Mouse (Mus musculus) C2C12 (cell line): ENCODE measurements around the gene Dglucy.

Experiments used
- CEBPB ChIP-seq: IDR thresholded peaks from one replicate; pipeline ENCODE4 v1.6.1; 2011; ENCODE audit warnings: low read depth, mild to moderate bottlenecking, control low read depth, moderate library complexity
- CTCF ChIP-seq: IDR thresholded peaks from one replicate; pipeline ENCODE4 v1.5.1; 2011; ENCODE audit not compliant: control insufficient read depth, insufficient read depth, insufficient read length
- FOSL1 ChIP-seq: IDR thresholded peaks from one replicate; pipeline ENCODE4 v1.8.0; 2011; ENCODE audit warnings: mild to moderate bottlenecking, low read length; ENCODE audit not compliant: poor library complexity, insufficient read depth, severe bottlenecking
- MAX ChIP-seq: IDR thresholded peaks from one replicate; pipeline ENCODE4 v1.6.1; 2011; ENCODE audit warnings: mild to moderate bottlenecking, control low read depth
- MYOD1 ChIP-seq: IDR thresholded peaks from one replicate; pipeline ENCODE4 v1.6.1; 2011; ENCODE audit warnings: low read depth; ENCODE audit not compliant: control insufficient read depth, insufficient read length
- MYOG ChIP-seq: IDR thresholded peaks from one replicate; pipeline ENCODE4 v1.6.1; 2011; ENCODE audit not compliant: control insufficient read depth, insufficient read length; ENCODE audit errors: extremely low read depth
- USF1 ChIP-seq: IDR thresholded peaks from one replicate; pipeline ENCODE4 v1.6.1; 2011; ENCODE audit warnings: low read depth, mild to moderate bottlenecking, control low read depth, moderate library complexity

GRCm38 (mm10) chr12:100908298-100909034, 129.6 kb downstream of the Dglucy start:
- TF ChIP-seq CTCF (no peak), MAX (no peak), USF1 (no peak), CEBPB (no peak), MYOD1 (no peak), MYOG (no peak), FOSL1 (no peak)
